Mouse (Mus musculus) inflammation-experienced regulatory T-cells, adult 6 months (primary cell): ENCODE measurements at regions not wholly inside any gene's neighbourhood (a gene's known extent, or its start where the extent isn't known, plus 50 kb on each side); places are given as distances from the start of the nearest gene placed in this dataset.

Experiments
- ATAC-seq: one replicate; pipeline ENCODE4 v1.8.0; 2017

- no peak for ATAC-seq
Observed at GRCm38 (mm10) chr5:33512253-33512884, 78.6 kb upstream of the Nkx1-1 start.

DNA sequence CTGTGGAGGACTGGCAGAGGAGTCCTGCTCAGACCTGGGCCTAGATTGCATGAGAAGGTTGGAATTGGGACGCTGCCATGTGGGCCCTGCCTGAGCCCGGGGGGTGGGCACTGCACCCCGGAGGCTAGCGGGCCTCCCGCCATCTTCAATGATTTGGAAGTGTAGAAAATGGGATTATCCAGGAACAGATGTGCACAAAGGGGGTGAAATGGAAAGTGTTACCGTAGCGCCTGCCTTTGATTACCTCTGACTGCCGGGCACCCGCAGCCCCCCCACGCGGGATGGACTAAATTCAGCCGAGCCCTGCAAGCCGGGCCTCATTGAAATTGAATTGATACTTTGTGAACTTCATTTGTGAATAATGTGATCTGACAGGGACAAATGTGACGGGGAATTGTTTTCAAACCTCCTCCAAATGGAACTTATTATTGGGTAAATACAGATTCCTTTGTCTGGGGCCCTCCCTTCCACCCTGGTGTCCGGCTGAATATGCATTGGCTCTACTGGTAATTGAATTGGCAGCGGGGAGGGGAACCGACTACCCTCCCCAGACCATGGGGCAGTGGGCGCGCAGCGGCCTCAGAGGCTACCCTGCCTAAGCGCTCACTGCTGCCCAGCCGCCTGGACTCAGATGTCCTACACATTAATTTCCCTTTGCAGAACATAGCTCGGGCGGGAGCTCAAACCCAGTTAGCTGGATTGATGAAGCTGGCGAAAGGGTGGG is 77.9 kb upstream of the Nkx1-1 start:
- no peak for ATAC-seq

DNA sequence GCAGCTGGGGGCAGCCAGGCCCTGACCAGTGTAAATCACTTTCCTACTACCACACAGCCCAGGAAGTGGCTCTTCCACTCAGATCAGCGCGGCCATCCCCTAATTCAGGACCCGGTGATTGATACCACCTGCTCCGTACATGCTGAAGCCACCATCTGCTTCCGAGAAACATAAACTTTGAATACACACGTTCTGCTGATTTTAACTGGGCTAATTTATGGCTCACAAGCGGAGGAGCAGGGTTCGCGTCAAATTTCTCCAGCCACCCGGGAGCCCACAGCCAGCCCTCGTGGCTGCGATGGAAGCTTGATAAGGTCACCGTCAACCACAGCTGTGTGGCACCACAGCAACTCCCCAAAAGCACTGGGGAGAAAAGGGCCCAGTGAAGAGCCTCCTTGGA is 72.0 kb upstream of the Nkx1-1 start:
- no peak for ATAC-seq

- no peak for ATAC-seq
Observed at GRCm38 (mm10) chr5:33501735-33502495, 68.1 kb upstream of the Nkx1-1 start.

DNA sequence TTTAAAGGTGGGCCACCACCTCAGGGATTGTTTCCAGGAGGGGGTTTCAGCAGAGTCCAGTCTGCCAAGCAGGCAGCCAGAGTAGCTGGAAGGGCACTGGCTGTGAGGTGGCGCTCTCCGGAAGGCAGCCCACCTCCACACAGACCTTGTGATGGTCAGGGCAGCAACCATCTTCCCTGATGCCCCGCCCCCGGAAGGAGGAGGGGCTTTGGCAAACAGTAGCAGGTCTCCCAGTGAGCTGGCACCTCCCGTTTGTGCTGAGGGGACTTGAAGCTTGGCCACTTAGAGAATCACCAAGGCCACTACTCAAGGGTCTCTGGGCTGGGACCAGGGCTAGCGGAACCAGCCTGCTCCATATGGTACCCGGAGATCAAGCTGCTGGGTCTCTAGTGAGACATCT is 67.4 kb upstream of the Nkx1-1 start:
- ATAC-seq = no peak

- ATAC-seq = no peak
Observed at GRCm38 (mm10) chr5:33495900-33496529, 62.2 kb upstream of the Nkx1-1 start.

GRCm38 (mm10) chr5:33495276-33495675 is 61.5 kb upstream of the Nkx1-1 start:
- ATAC-seq = no peak

DNA sequence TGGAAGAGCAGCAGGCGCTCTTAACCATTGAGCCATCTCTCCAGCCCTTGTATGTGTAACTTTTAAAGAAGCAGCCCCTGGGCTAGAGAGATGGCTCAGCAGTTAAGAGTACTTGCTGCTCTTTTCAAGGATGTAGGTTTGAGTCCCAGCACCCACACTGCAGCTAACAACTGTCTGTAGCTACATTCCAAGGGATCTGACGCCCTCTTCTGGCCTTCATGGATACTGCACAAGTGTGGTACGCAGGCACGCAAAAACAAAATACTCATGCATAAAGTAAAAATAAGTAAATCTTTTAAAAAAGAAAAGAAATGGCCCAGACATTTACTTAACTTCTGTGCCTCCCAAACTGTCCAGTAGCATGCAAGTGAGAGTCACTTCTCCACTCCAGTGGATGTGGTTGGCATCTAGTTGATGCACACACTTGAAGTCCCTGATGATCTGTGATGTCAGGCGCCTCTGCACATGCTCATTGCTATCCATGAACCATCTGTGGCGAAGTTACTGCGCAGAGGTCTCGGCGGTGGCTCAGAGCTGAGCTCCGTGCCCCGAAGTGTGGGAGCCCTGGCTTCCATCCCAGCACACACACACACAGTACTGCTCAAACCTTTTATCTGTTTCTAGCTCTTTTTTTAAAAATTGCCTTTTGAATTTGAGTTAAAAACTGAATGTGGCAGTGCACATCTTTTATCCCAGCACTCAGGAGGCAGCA is 59.0 kb upstream of the Nkx1-1 start:
- ATAC-seq = no peak

DNA sequence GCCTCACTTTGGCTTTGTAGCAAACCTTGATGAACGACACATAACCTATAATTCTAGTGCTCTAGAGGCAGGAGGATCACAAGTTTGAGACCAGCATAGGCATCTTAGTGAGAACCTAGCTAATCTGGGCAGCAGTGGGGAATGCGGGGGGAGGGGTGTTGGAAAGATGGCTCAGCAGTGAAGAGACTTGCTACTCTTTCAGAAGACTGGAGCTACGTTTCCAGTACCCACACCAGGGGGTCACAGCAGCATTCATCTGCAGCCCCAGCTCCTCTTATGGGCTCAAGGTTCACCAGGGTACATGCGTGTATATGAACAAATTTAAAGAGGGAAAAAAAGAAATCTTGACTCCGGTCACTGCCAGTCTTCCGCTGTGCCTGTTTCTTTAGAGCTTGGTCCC is 55.5 kb upstream of the Nkx1-1 start:
- ATAC-seq = no peak

GRCm38 (mm10) chr5:33488152-33488561 is 54.4 kb upstream of the Nkx1-1 start:
- ATAC-seq = no peak

DNA sequence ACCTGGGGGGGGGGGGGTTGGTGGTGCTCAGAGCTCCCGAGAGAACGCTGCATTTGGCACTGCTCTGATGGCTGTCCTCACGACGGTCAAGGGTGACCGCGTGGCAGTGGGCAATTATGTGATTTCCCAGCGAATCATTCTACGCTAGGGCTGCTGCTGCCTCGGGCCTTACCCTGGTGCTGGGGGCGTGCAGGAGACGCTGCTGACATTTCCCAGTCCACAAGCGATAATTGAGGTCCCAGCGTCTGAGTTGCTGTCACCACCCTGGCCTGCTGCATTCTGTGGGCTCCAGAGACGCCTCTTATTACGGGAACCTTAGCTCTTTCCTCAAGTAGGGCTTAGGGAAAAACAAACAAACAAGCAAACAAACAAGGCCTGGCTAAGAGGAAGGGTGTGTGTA is 52.0 kb upstream of the Nkx1-1 start:
- no peak for ATAC-seq
